Mouse (Mus musculus) central nervous system, embryonic 11.5 days (tissue): ENCODE measurements around the gene Rbm12. TPM values are rescaled to one million over a fixed set of nuclear protein-coding genes. Genes with fewer than 3 reads are reported as not detected.

Experiments used
- polyA plus RNA-seq: library from polyadenylated mRNA; depleted of rRNA; stranded (reverse); fragments of >200 nt; gene quantifications from 2 replicates; pipeline ENCODE4 v1.2.3, GENCODE M21; 2012; rRNA removed

Gene Rbm12
- 25.4 and 33.3 TPM in 2 replicates for polyA plus RNA-seq

GRCm38 (mm10) chr2:156111358-156112079 lies at the start of gene Rbm12, which contains the start of gene Cpne1:
TSS of gene Rbm12 (minus strand) at chr2:156111978.
TSS of gene Cpne1 (minus strand) at chr2:156111965.

GRCm38 (mm10) chr2:156143953-156144724 lies 32.4 kb upstream of the Rbm12 start, which contains the start of the genes Romo1 and Nfs1:
TSS of gene Romo1 (plus strand) at chr2:156144039.
TSS of gene Nfs1 (minus strand) at chr2:156144186.

DNA sequence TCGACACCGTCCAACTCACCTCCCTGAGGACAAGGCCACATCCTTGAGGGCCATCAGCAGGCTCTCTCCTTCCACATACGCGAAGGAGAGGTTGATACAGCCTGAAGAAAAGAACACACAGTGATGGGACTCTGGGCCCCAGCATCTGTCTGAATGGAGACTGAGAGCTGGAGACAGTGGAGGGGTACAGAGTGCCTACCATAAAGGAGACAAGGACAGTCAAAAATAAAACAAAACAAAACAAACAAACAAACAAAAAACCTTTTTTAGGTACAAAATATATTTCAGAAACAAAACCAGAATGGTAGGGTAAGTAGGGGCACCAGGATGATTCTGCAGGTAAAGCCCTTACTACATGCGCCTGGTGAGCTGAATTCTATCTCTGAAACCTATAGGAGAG lies 15.2 kb upstream of the Rbm12 start, which contains the start of gene Gm28036:
Gm28036 (minus strand) TSS at position 101 of the 400 bp plus-strand sequence.

DNA sequence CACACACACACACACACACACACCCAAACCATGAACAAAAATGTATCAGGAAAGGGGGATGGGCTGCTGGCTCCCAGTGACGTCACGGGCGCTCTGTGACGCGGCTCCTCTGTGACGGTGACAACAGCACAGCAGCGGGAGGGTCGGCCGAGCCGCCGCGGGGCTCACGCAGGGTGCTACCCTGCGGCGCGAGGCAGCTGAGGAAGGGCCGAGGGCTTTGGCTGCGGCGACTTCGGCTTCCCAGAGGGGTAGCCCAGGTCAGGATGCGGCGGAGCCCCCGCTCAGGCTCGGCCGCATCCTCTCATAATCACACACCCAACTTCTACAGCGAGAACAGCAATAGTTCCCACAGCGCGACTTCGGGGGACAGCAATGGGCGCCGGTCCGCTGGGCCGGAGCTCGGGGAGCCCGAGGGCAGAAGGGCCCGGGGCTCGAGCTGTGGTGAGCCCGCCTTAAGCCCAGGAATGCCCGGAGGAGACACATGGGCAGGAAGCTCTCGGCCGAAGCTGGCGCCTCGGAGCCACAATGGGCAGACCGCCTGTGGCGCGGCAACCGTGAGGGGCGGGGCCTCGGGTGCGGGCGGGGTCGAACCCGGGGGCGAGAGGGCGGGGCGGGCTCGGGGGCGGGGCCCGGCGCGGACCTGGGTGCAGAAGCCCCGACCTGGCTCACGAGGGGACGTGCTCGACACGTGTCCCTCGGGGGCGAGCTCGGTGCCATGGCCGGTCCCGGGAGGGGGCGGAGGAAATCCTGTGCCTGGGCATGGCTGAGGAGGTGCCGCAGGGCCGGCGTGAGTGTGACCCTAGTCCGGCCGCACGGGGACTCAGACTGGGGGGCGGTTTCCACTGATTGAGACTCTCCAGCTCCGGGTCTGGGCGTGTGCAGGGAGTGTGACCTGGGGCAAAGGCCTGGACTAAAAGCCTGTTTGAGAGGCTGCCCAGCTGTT lies 46.4 kb downstream of the Rbm12 start, which contains the start of gene Spag4:
Spag4 (plus strand) TSS at position 77 of the 943 bp plus-strand sequence.

DNA sequence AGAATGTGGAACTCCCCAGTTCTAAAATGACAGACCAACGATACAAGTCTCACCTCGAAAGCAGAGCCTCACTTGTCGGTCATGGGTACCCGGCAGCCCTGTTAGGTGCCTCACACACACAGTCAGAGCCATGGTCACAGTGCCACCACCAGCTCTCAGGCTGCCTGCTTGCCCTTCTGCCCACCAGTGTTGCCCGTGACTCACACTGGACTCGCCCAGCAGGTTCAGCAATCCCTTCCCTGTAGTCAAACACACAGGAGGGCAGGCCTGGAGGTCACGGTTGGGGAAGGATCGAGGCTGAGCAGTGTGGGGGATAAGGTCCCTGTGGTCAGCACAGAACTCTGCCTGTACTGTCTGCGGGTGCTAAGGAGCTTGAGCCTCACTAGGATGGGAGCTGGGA lies 59.0 kb downstream of the Rbm12 start, which contains the start of gene Fer1l4:
Fer1l4 (minus strand) TSS at position 132 of the 400 bp plus-strand sequence.

Other genes with a start within 250 kb of the Rbm12 start
- 51.2 and 79.7 TPM in 2 replicates for gene Uqcc1, start 181.7 kb downstream of the Rbm12 start, polyA plus RNA-seq
- not detected in 2 replicates for gene Gm15557, start 171.2 kb downstream of the Rbm12 start, polyA plus RNA-seq
- gene Gdf5, start 166.6 kb downstream of the Rbm12 start, polyA plus RNA-seq, result 0.66 and 2.9 TPM in 2 replicates
- gene Cep250, start 155.5 kb downstream of the Rbm12 start, polyA plus RNA-seq, result 30.5 and 45.1 TPM in 2 replicates
- 2.1 and 2.9 TPM in 2 replicates for gene 6430550D23Rik, start 104.0 kb downstream of the Rbm12 start, polyA plus RNA-seq
- 201 and 262 TPM in 2 replicates for gene Ergic3, start 103.9 kb downstream of the Rbm12 start, polyA plus RNA-seq
- 0.04 and 0.14 TPM in 2 replicates for gene Fer1l4, start 59.0 kb downstream of the Rbm12 start, polyA plus RNA-seq
- 7.6 and 10.3 TPM in 2 replicates for gene Spag4, start 46.8 kb downstream of the Rbm12 start, polyA plus RNA-seq
- 75.0 and 96.1 TPM in 2 replicates for gene Cpne1, start within 50 bp of the Rbm12 start, polyA plus RNA-seq
- gene Gm28036, start 15.1 kb upstream of the Rbm12 start, polyA plus RNA-seq, result 4.9 and 10.8 TPM in 2 replicates
- 301 and 635 TPM in 2 replicates for gene Romo1, start 32.1 kb upstream of the Rbm12 start, polyA plus RNA-seq
- gene Nfs1, start 32.2 kb upstream of the Rbm12 start, polyA plus RNA-seq, result 30.6 and 34.0 TPM in 2 replicates
- 307 and 357 TPM in 2 replicates for gene Rbm39, start 68.3 kb upstream of the Rbm12 start, polyA plus RNA-seq
- 25.3 and 33.0 TPM in 2 replicates for gene Phf20, start 84.5 kb upstream of the Rbm12 start, polyA plus RNA-seq
- gene Cnbd2, start 200.3 kb upstream of the Rbm12 start, polyA plus RNA-seq, result 2.8 and 3.6 TPM in 2 replicates
- gene Scand1, start 200.7 kb upstream of the Rbm12 start, polyA plus RNA-seq, result 65.6 and 166 TPM in 2 replicates